Mouse (Mus musculus) left cerebral cortex, postnatal 36 days (tissue): ENCODE data around the gene Txlng. TPM values are rescaled to one million over a fixed set of nuclear protein-coding genes. Genes with fewer than 3 reads are reported as not detected.

Experiments
- DNase-seq, 2 experiments: peaks; one replicate each; pipeline ENCODE4 v3.0.0; 2021 to 2022; ENCODE audit warnings: low spot score in 2 of 2, mixed read lengths in 1 of 2
- intact Hi-C: fragments of 180-260 bp; cut with DNase I; formaldehyde crosslinking; loops from one replicate; pipeline ENCODE4 v1.15.1; 2025
- microRNA-seq: library from miRNA; unstranded; fragments of <30 nt; microRNA quantifications from one replicate; pipeline ENCODE4 v1.2.0, GENCODE M21; 2022
- total RNA-seq, 2 experiments: library from RNA; stranded (reverse); gene quantifications; 2 replicates each; pipeline ENCODE4 v1.2.3; 2021

Gene Txlng
- total RNA-seq, 2 experiments from 2014 or later, result 14.6 to 23.4 TPM

- intact Hi-C loops, result loop anchor here (1.0 to 10.0 kb wide), 3 partner anchors 26 to 236 kb away; no protein-coding TSS in a partner anchor
- DNase-seq, result peak in 1 of 2 experiments; percentile 21
Observed at GRCm38 (mm10) chrX:162760958-162761515, 68.2 kb downstream of the Txlng start.

GRCm38 (mm10) chrX:162760115-162760942 lies 68.9 kb downstream of the Txlng start, which contains the start of gene Rbbp7:
Rbbp7 (plus strand) TSS chrX:162760402.
- intact Hi-C loops, result loop anchor here (1.0 to 10.0 kb wide), 3 partner anchors 25 to 236 kb away; no protein-coding TSS in a partner anchor

GRCm38 (mm10) chrX:162759251-162760114 lies 69.8 kb downstream of the Txlng start:
- intact Hi-C loops, result loop anchor here (1.0 to 10.0 kb wide), 3 partner anchors 24 to 235 kb away; no protein-coding TSS in a partner anchor
- peak; percentile 52 to 55 for DNase-seq

More at GRCm38 (mm10) chrX:162760115-162760942, 68.9 kb downstream of the Txlng start, which contains the start of gene Rbbp7:
- peak; percentile 89 to 91 for DNase-seq

GRCm38 (mm10) chrX:162756058-162756457 lies 73.2 kb downstream of the Txlng start:
- no peak for DNase-seq
- intact Hi-C loops, result no loop called here

GRCm38 (mm10) chrX:162754314-162754713 lies 74.9 kb downstream of the Txlng start:
- DNase-seq, result no peak
- intact Hi-C loops, result no loop called here

- intact Hi-C loops, result no loop called here
- DNase-seq, result no peak
Observed at GRCm38 (mm10) chrX:162752418-162752817, 76.8 kb downstream of the Txlng start.

- intact Hi-C loops, result no loop called here
- DNase-seq, result no peak
Observed at GRCm38 (mm10) chrX:162748696-162749420, 80.4 kb downstream of the Txlng start.

- DNase-seq, result peak; percentile 8 to 17
- intact Hi-C loops, result loop anchor here (5.0 kb wide), 1 partner anchor 209 kb away; no protein-coding TSS in a partner anchor
Observed at GRCm38 (mm10) chrX:162736140-162736659, 93.1 kb downstream of the Txlng start.

- intact Hi-C loops, result loop anchor here (1.0 to 5.0 kb wide), 2 partner anchors 25 to 208 kb away; partner anchors contain the start of gene Rbbp7
- DNase-seq, result peak; percentile 57 to 67
Observed at GRCm38 (mm10) chrX:162734997-162735929, 94.0 kb downstream of the Txlng start.

GRCm38 (mm10) chrX:162730031-162730430 lies 99.2 kb downstream of the Txlng start:
- intact Hi-C loops, result no loop called here
- no peak for DNase-seq

Small RNAs within 50 kb of the gene (microRNA-seq; reads per million reads assigned to microRNA genes)
- not detected for gene Mir3473a

Other genes with a start within 250 kb of the Txlng start
- 100 to 1,000 TPM; 139 to 150 TPM for gene Reps2, start 185.8 kb downstream of the Txlng start, total RNA-seq
- 100 to 1,000 TPM; 130 to 140 TPM for gene Rbbp7, start 69.1 kb downstream of the Txlng start, total RNA-seq
- 10 to 100 TPM; 24.1 to 30.4 TPM for gene Syap1, start 59.0 kb upstream of the Txlng start, total RNA-seq
- 10 to 100 TPM; 52.8 to 60.2 TPM for gene Ctps2, start 71.8 kb upstream of the Txlng start, total RNA-seq
- gene S100g, start 135.1 kb upstream of the Txlng start, total RNA-seq, result not detected